Mouse (Mus musculus) liver, embryonic 14.5 days (tissue): Measurements from ENCODE around the gene Adam23. TPM values are rescaled to one million over a fixed set of nuclear protein-coding genes. Genes with fewer than 3 reads are reported as not detected.

Source experiments
- ATAC-seq: fragments of 200-750 bp; cut with Nextera tagmentation; 2 replicates; pipeline ENCODE4 v1.8.0; 2017; ENCODE audit warnings: moderate number of reproducible peaks, mild to moderate bottlenecking, moderate library complexity; ENCODE audit not compliant: insufficient read depth
- DNase-seq, 3 experiments: peaks; one replicate each; pipeline ENCODE4 v3.0.0-alpha.2; 2012 to 2013; ENCODE audit warnings: low read depth in 3 of 3, low spot score in 3 of 3
- H3K27ac ChIP-seq: fragments of 300-500 bp; sonication (generic); 2 replicates; pipeline ENCODE4 v1.5.1; 2014; ENCODE audit warnings: moderate library complexity, mild to moderate bottlenecking, control low read depth, inconsistent platforms
- H3K27me3 ChIP-seq: fragments of 300-500 bp; sonication (generic); 2 replicates; pipeline ENCODE4 v1.6.1; 2014; ENCODE audit warnings: mild to moderate bottlenecking, low read length, moderate library complexity; ENCODE audit not compliant: control insufficient read depth, insufficient read depth
- H3K36me3 ChIP-seq: fragments of 300-500 bp; sonication (generic); replicated peaks from 2 replicates; pipeline ENCODE4 v1.6.1; 2014; ENCODE audit warnings: low read depth; ENCODE audit not compliant: control insufficient read depth, insufficient read depth
- H3K4me1 ChIP-seq, 2 experiments: fragments of 200-500 bp in 1 of 2; fragments of 300-500 bp in 1 of 2; sonication (generic) in 1 of 2; replicated peaks; 2 replicates each; pipeline ENCODE4 v1.6.1; 2012 to 2014; ENCODE audit warnings: antibody characterized with exemption in 1 of 2, inconsistent platforms in 1 of 2, low read length in 1 of 2; ENCODE audit not compliant: control insufficient read depth in 2 of 2, insufficient read depth in 2 of 2
- H3K4me2 ChIP-seq: fragments of 300-500 bp; sonication (generic); 2 replicates; pipeline ENCODE4 v1.6.1; 2014; ENCODE audit warnings: low read depth, mild to moderate bottlenecking, control low read depth, moderate library complexity
- H3K4me3 ChIP-seq, 2 experiments: fragments of 200-500 bp in 1 of 2; fragments of 300-500 bp in 1 of 2; sonication (generic) in 1 of 2; 2 replicates each; pipeline ENCODE4 v1.5.1; 2012 to 2014; ENCODE audit warnings: low read depth in 2 of 2, low read length in 2 of 2, mild to moderate bottlenecking in 2 of 2, control low read depth in 1 of 2, inconsistent platforms in 1 of 2, moderate library complexity in 1 of 2; ENCODE audit not compliant: insufficient read depth in 1 of 2
- H3K9ac ChIP-seq: fragments of 300-500 bp; sonication (generic); replicated peaks from 2 replicates; pipeline ENCODE4 v1.6.1; 2014; ENCODE audit warnings: mild to moderate bottlenecking, control low read depth, moderate library complexity
- H3K9me3 ChIP-seq: fragments of 300-500 bp; sonication (generic); 2 replicates; pipeline ENCODE4 v1.6.1; 2016; ENCODE audit warnings: low read length, mixed read lengths; ENCODE audit not compliant: control insufficient read depth
- CTCF ChIP-seq: IDR thresholded peaks from 2 replicates; pipeline ENCODE4 v1.5.1; 2016; ENCODE audit warnings: antibody characterized with exemption, low read depth, control low read depth
- EP300 ChIP-seq: IDR thresholded peaks from 2 replicates; pipeline ENCODE4 v1.6.1; 2016; ENCODE audit warnings: antibody characterized with exemption, low read depth
- WGBS: fragments of 180-500 bp; shearing (Covaris S2); extraction: QIAGEN DNeasy Blood & Tissue Kit; methylation state at CpG from one replicate; pipeline ENCODE4 v1.1.7; 2014; ENCODE audit not compliant: insufficient replicate concordance; 5-methylcytosine and 5-hydroxymethylcytosine counted together
- polyA plus RNA-seq, 2 experiments: library from polyadenylated mRNA; depleted of rRNA in 1 of 2; stranded (reverse) in 1 of 2; unstranded in 1 of 2; fragments of >200 nt; fragmentation: Nextera tagmentation in 1 of 2; extraction: Ambion mirVana in 1 of 2; gene quantifications; 2 replicates each; pipeline versions ENCODE4 v1.2.1 to v1.2.3; 2012 to 2014

The Adam23 gene
- polyA plus RNA-seq, 2 experiments: 0.24 to 0.36 TPM

GRCm38 (mm10) chr1:63464441-63464840 lies 18.8 kb downstream of the Adam23 start:
- no peaks in the 10 kb centered on the region for H3K4me1 ChIP-seq
- H3K9me3 ChIP-seq: no peaks in the 10 kb centered on the region
- TF ChIP-seq EP300 (no peak), CTCF (no peak)
- no peaks in the 10 kb centered on the region for H3K36me3 ChIP-seq
- no peak overlapping the region for H3K4me3 ChIP-seq
- no peak overlapping the region for H3K27ac ChIP-seq
- no peaks in the 10 kb centered on the region for H3K27me3 ChIP-seq
- ATAC-seq (no peak), DNase-seq (no peak)
- WGBS: 42% methylated on average over 1 of the region's 1 CpGs
- no peak overlapping the region for H3K4me2 ChIP-seq
- no peak overlapping the region for H3K9ac ChIP-seq

DNA sequence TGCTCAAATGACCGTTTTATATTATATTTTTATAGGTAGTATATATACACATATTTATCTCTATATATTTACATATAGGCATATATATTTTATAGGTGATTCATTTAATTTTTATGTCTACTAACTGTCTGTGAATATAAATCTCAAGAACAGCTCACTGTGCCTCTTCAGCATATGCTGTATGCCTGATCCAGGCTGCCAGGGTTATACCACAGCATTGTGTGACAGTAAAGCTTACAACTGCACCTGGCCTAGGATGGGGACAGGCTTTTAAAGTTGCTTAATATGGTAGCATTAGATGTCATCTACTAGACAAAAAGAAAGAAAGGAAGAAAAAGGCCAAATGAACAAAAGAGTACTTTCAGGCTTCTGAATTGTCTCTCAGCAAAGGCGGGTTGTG lies 27.6 kb downstream of the Adam23 start:
- DNase-seq (no peak), ATAC-seq (no peak)
- 62% methylated on average over 2 of the region's 2 CpGs for WGBS

DNA sequence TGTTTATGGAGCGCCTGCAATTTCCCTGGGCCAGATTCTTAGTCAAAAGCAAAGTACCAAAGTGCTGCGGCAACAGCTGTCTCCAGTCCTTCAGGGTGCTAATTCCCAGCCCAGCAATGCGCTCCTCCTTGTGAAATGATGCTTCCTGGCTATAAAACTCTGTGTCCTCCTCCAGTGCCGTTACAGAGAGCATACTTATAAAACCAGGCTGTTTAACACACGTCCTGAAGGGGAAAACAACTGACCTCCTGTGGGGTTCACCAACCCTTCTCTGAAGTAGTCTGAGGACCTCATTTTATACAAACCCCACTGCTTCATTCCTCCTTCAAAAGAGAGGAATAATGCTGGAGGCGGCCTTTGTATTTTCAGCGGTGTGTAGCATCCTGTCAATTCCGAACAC lies 28.0 kb downstream of the Adam23 start:
- Histone ChIP-seq H3K9me3 (no peaks in the 10 kb centered on the region), H3K27ac (no peak overlapping the region), H3K4me1 (no peaks in the 10 kb centered on the region), H3K36me3 (no peaks in the 10 kb centered on the region), H3K9ac (no peak overlapping the region), H3K4me2 (no peak overlapping the region), H3K4me3 (no peak overlapping the region), H3K27me3 (no peaks in the 10 kb centered on the region)
- no peak for TF ChIP-seq CTCF
- WGBS: 50% methylated on average over 8 of the region's 8 CpGs
- ATAC-seq: no peak
- DNase-seq: no peak

More for the DNA sequence above, 27.6 kb downstream of the Adam23 start:
- H3K9ac ChIP-seq: no peak overlapping the region
- no peaks in the 10 kb centered on the region for H3K36me3 ChIP-seq
- no peaks in the 10 kb centered on the region for H3K27me3 ChIP-seq
- TF ChIP-seq EP300 (no peak), CTCF (no peak)
- H3K4me2 ChIP-seq: no peak overlapping the region
- no peaks in the 10 kb centered on the region for H3K4me1 ChIP-seq
- no peaks in the 10 kb centered on the region for H3K9me3 ChIP-seq
- H3K4me3 ChIP-seq: no peak overlapping the region
- H3K27ac ChIP-seq: no peak overlapping the region

GRCm38 (mm10) chr1:63478946-63479345 lies 33.3 kb downstream of the Adam23 start:
- H3K4me1 ChIP-seq: no peaks in the 10 kb centered on the region
- H3K9me3 ChIP-seq: no peaks in the 10 kb centered on the region
- no peaks in the 10 kb centered on the region for H3K27me3 ChIP-seq
- DNase-seq (no peak), ATAC-seq (no peak)
- no peak overlapping the region for H3K4me3 ChIP-seq
- WGBS: 70% methylated on average over 5 of the region's 5 CpGs
- no peak for TF ChIP-seq CTCF
- TF ChIP-seq EP300: no peak
- H3K4me2 ChIP-seq: no peak overlapping the region
- no peak overlapping the region for H3K27ac ChIP-seq
- H3K9ac ChIP-seq: no peak overlapping the region
- no peaks in the 10 kb centered on the region for H3K36me3 ChIP-seq

GRCm38 (mm10) chr1:63484646-63485045 lies 39.0 kb downstream of the Adam23 start:
- Histone ChIP-seq H3K36me3 (no peaks in the 10 kb centered on the region), H3K4me2 (no peak overlapping the region), H3K9ac (no peak overlapping the region), H3K4me3 (no peak overlapping the region), H3K27ac (no peak overlapping the region), H3K9me3 (no peaks in the 10 kb centered on the region), H3K27me3 (no peaks in the 10 kb centered on the region), H3K4me1 (no peaks in the 10 kb centered on the region)
- no peak for ATAC-seq
- TF ChIP-seq EP300 (no peak), CTCF (no peak)
- no peak for DNase-seq
- 69% methylated on average over 6 of the region's 6 CpGs for WGBS
